Mouse (Mus musculus) hindbrain, embryonic 12.5 days (tissue): ENCODE data around the gene Armc12. TPM values are rescaled to one million over a fixed set of nuclear protein-coding genes. Genes with fewer than 3 reads are reported as not detected.

Experiments used
- ATAC-seq: fragments of 200-750 bp; cut with Nextera tagmentation; 2 replicates; pipeline ENCODE4 v1.8.0; 2017; ENCODE audit warnings: moderate TSS enrichment; ENCODE audit not compliant: low FRiP score
- H3K27ac ChIP-seq: fragments of 300-500 bp; sonication (generic); 2 replicates; pipeline ENCODE4 v1.5.1; 2016; ENCODE audit warnings: mild to moderate bottlenecking
- H3K27me3 ChIP-seq: fragments of 300-500 bp; sonication (generic); 2 replicates; pipeline ENCODE4 v1.6.1; 2016; ENCODE audit warnings: mild to moderate bottlenecking
- H3K36me3 ChIP-seq: fragments of 300-500 bp; sonication (generic); 2 replicates; pipeline ENCODE4 v1.6.1; 2016; ENCODE audit warnings: mild to moderate bottlenecking
- H3K4me1 ChIP-seq: fragments of 300-500 bp; sonication (generic); 2 replicates; pipeline ENCODE4 v1.6.1; 2016
- H3K4me2 ChIP-seq: fragments of 300-500 bp; sonication (generic); replicated peaks from 2 replicates; pipeline ENCODE4 v1.6.1; 2016; ENCODE audit warnings: mild to moderate bottlenecking
- H3K4me3 ChIP-seq: fragments of 300-500 bp; sonication (generic); 2 replicates; pipeline ENCODE4 v1.5.1; 2016; ENCODE audit warnings: mild to moderate bottlenecking
- H3K9ac ChIP-seq: fragments of 300-500 bp; sonication (generic); 2 replicates; pipeline ENCODE4 v1.6.1; 2016; ENCODE audit warnings: mild to moderate bottlenecking, moderate library complexity
- H3K9me3 ChIP-seq: fragments of 300-500 bp; sonication (generic); replicated peaks from 2 replicates; pipeline ENCODE4 v1.6.1; 2016; ENCODE audit warnings: mild to moderate bottlenecking
- WGBS: fragments of 180-500 bp; shearing (Covaris S2); methylation state at CpG from one replicate; pipeline ENCODE4 v1.1.7; 2016; 5-methylcytosine and 5-hydroxymethylcytosine counted together
- polyA plus RNA-seq: library from polyadenylated mRNA; unstranded; fragments of >200 nt; fragmentation: Nextera tagmentation; extraction: Ambion mirVana; gene quantifications from 2 replicates; pipeline ENCODE4 v1.2.1, GENCODE M21; 2016

The Armc12 gene
- polyA plus RNA-seq, 1 experiment from 2014 or later, result not detected

- H3K27me3 ChIP-seq, result no peaks in the 10 kb centered on the region
These were observed 28.3 kb upstream of the Armc12 start for GRCm38 (mm10) chr17:28502196-28502821.

DNA sequence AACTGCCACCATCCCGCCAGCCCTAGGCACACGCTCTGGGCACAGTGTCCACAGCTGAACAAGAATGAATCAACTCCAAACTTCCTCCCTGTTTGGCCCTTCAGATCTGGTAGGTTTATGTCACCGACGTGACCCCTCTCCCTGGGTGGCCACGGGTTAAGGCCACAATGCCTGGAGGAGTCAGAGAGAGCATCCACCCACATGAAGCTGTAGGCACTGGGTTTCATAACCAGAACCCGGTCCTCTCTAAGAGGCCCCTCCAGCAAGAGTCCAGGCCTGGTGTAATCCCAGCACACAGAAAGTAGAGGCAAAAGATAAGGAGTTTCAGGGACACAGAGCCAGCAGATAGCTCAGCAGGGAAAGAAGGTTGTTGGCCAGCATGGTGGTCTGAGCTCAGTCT, 26.4 kb upstream of the Armc12 start:
- Histone ChIP-seq H3K4me3 (no peak overlapping the region), H3K4me1 (peaks cover 4% of the 10 kb centered on the region; the same call in 1 of the 2 replicates), H3K4me2 (no peak overlapping the region), H3K9ac (no peak overlapping the region), H3K27ac (no peak overlapping the region), H3K36me3 (no peaks in the 10 kb centered on the region), H3K9me3 (no peaks in the 10 kb centered on the region), H3K27me3 (no peaks in the 10 kb centered on the region)
- 74% methylated on average over 6 of the region's 6 CpGs for WGBS
- ATAC-seq, result no peak

More at GRCm38 (mm10) chr17:28502196-28502821, 28.3 kb upstream of the Armc12 start:
- no peaks in the 10 kb centered on the region for H3K36me3 ChIP-seq
- no peak overlapping the region for H3K4me3 ChIP-seq
- H3K4me1 ChIP-seq, result 0 out of 2 replicates have a peak, but pooled peaks cover under 1% of the 10 kb centered on the region
- no peak overlapping the region for H3K27ac ChIP-seq
- no peaks in the 10 kb centered on the region for H3K9me3 ChIP-seq
- no peak overlapping the region for H3K9ac ChIP-seq
- ATAC-seq, result no peak
- H3K4me2 ChIP-seq, result no peak overlapping the region
- 69% methylated on average over 7 of the region's 7 CpGs for WGBS

GRCm38 (mm10) chr17:28505591-28505990, 25.0 kb upstream of the Armc12 start:
- peaks cover 7% of the 10 kb centered on the region for H3K4me1 ChIP-seq
- H3K27ac ChIP-seq, result no peak overlapping the region
- no peak overlapping the region for H3K4me3 ChIP-seq
- no peak overlapping the region for H3K9ac ChIP-seq
- no peak overlapping the region for H3K4me2 ChIP-seq
- 96% methylated on average over 4 of the region's 4 CpGs for WGBS
- ATAC-seq, result no peak
- H3K27me3 ChIP-seq, result 0 out of 2 replicates have a peak, but pooled peaks cover 5% of the 10 kb centered on the region
- no peaks in the 10 kb centered on the region for H3K36me3 ChIP-seq
- H3K9me3 ChIP-seq, result no peaks in the 10 kb centered on the region

- no peak for ATAC-seq
- Histone ChIP-seq H3K4me2 (no peak overlapping the region), H3K4me3 (no peak overlapping the region), H3K4me1 (peaks cover 19% of the 10 kb centered on the region), H3K36me3 (no peaks in the 10 kb centered on the region), H3K27me3 (peaks cover 10% of the 10 kb centered on the region; the same call in 1 of the 2 replicates), H3K9ac (no peak overlapping the region), H3K27ac (no peak overlapping the region), H3K9me3 (no peaks in the 10 kb centered on the region)
- 22% methylated on average over 5 of the region's 5 CpGs for WGBS
These were observed 23.7 kb upstream of the Armc12 start for GRCm38 (mm10) chr17:28506895-28507294.

- Histone ChIP-seq H3K27me3 (peaks cover 10% of the 10 kb centered on the region; the same call in 1 of the 2 replicates), H3K36me3 (no peaks in the 10 kb centered on the region), H3K4me1 (peaks cover 19% of the 10 kb centered on the region), H3K9me3 (no peaks in the 10 kb centered on the region), H3K4me3 (no peak overlapping the region), H3K4me2 (no peak overlapping the region), H3K27ac (no peak overlapping the region), H3K9ac (no peak overlapping the region)
- WGBS, result 24% methylated on average over 5 of the region's 5 CpGs
- no peak for ATAC-seq
These were observed 23.1 kb upstream of the Armc12 start for GRCm38 (mm10) chr17:28507496-28507895.

- ATAC-seq, result no peak
- 6% methylated on average over 27 of the region's 28 CpGs for WGBS
- H3K4me1 ChIP-seq, result peaks cover 29% of the 10 kb centered on the region
- H3K9ac ChIP-seq, result peak overlapping the region; percentile 49; the same call in 1 of the 2 replicates
- H3K27ac ChIP-seq, result no peak overlapping the region
- H3K27me3 ChIP-seq, result peaks cover 15% of the 10 kb centered on the region
- H3K4me3 ChIP-seq, result no peak overlapping the region
- H3K4me2 ChIP-seq, result peak overlapping the region; percentile 44
- no peaks in the 10 kb centered on the region for H3K36me3 ChIP-seq
- H3K9me3 ChIP-seq, result no peaks in the 10 kb centered on the region
These were observed 19.9 kb upstream of the Armc12 start for GRCm38 (mm10) chr17:28510445-28511342.

- Histone ChIP-seq H3K4me2 (peak overlapping the region; percentile 44; the same call in 1 of the 2 replicates), H3K36me3 (no peaks in the 10 kb centered on the region), H3K9me3 (no peaks in the 10 kb centered on the region), H3K4me1 (peaks cover 31% of the 10 kb centered on the region), H3K9ac (no peak overlapping the region), H3K27ac (no peak overlapping the region), H3K4me3 (no peak overlapping the region), H3K27me3 (peaks cover 22% of the 10 kb centered on the region)
- no peak for ATAC-seq
- WGBS, result 29% methylated on average over 9 of the region's 9 CpGs
These were observed 18.7 kb upstream of the Armc12 start for GRCm38 (mm10) chr17:28511616-28512541.

GRCm38 (mm10) chr17:28512696-28513095, 17.9 kb upstream of the Armc12 start:
- H3K36me3 ChIP-seq, result no peaks in the 10 kb centered on the region
- WGBS, result 39% methylated on average over 6 of the region's 6 CpGs
- no peak overlapping the region for H3K4me2 ChIP-seq
- H3K4me1 ChIP-seq, result peaks cover 35% of the 10 kb centered on the region
- H3K9ac ChIP-seq, result no peak overlapping the region
- no peak for ATAC-seq
- H3K9me3 ChIP-seq, result no peaks in the 10 kb centered on the region
- no peak overlapping the region for H3K27ac ChIP-seq
- peaks cover 25% of the 10 kb centered on the region for H3K27me3 ChIP-seq
- H3K4me3 ChIP-seq, result no peak overlapping the region

GRCm38 (mm10) chr17:28513337-28513736, 17.3 kb upstream of the Armc12 start:
- Histone ChIP-seq H3K27me3 (peaks cover 29% of the 10 kb centered on the region), H3K27ac (no peak overlapping the region), H3K4me1 (peaks cover 42% of the 10 kb centered on the region), H3K36me3 (no peaks in the 10 kb centered on the region), H3K9me3 (no peaks in the 10 kb centered on the region), H3K9ac (no peak overlapping the region), H3K4me2 (no peak overlapping the region), H3K4me3 (no peak overlapping the region)
- ATAC-seq, result no peak
- WGBS, result 79% methylated on average over 1 of the region's 1 CpGs

DNA sequence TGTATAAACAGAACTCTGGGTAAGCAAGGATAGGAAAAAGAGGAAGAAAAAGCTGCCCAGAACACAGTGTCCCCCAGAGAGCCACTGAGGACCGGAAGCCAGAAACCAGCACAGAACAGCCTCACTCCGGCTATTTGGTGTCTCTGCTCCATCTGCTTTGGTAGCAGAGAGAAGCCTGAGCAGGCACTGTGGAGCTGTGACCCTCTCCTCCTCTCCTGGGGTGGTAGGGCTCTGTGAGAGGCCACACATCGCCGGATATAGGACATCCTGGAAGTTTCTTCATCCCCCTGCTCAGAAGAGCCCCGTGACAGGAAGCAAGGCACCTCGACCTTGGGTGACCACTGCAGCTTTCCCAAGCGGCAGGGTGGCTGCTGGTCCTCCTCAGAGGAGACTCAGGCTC, 16.8 kb upstream of the Armc12 start:
- no peaks in the 10 kb centered on the region for H3K9me3 ChIP-seq
- no peak for ATAC-seq
- H3K4me1 ChIP-seq, result peaks cover 47% of the 10 kb centered on the region
- peaks cover 34% of the 10 kb centered on the region for H3K27me3 ChIP-seq
- H3K4me3 ChIP-seq, result no peak overlapping the region
- H3K9ac ChIP-seq, result no peak overlapping the region
- H3K4me2 ChIP-seq, result no peak overlapping the region
- H3K27ac ChIP-seq, result no peak overlapping the region
- no peaks in the 10 kb centered on the region for H3K36me3 ChIP-seq
- 66% methylated on average over 7 of the region's 7 CpGs for WGBS

DNA sequence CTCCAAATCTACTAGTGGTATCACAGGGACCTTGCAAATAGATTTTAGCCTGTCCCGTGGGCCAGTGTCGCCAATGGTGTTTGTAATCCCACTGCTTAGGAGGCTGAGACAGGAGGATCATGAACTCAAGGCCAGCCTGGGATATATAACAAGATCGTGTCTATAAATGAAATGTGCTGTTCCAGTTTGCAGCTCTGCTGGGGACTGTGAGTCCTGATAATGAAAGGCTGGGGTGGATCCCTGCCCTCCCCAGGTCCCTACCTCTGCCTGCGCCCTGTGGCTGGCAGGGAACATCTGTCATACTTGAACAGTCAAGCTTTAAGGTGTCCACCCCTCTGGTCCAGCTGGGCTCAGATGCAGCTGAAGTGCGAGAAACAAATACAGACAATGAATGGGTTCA, 16.1 kb upstream of the Armc12 start:
- H3K27ac ChIP-seq, result no peak overlapping the region
- peaks cover 49% of the 10 kb centered on the region for H3K4me1 ChIP-seq
- peaks cover 37% of the 10 kb centered on the region for H3K27me3 ChIP-seq
- ATAC-seq, result no peak
- no peaks in the 10 kb centered on the region for H3K9me3 ChIP-seq
- no peak overlapping the region for H3K4me3 ChIP-seq
- H3K36me3 ChIP-seq, result no peaks in the 10 kb centered on the region
- 55% methylated on average over 5 of the region's 5 CpGs for WGBS
- no peak overlapping the region for H3K4me2 ChIP-seq
- H3K9ac ChIP-seq, result no peak overlapping the region
